Mouse (Mus musculus) megakaryocyte, embryonic 14.5 days (primary cell): ENCODE results near the gene Car2.

Experiments used
- FLI1 ChIP-seq: IDR thresholded peaks from 2 replicates; pipeline ENCODE4 v1.6.1; 2012; ENCODE audit warnings: low read length, inconsistent platforms, mixed read lengths
- GATA1 ChIP-seq: IDR thresholded peaks from 3 replicates; pipeline ENCODE4 v1.6.1; 2012; ENCODE audit warnings: mixed read lengths, low read length, inconsistent platforms, borderline replicate concordance

- TF ChIP-seq GATA1 (no peak), FLI1 (no peak)
Observed at GRCm38 (mm10) chr3:14863022-14863711, 22.9 kb upstream of the Car2 start, which contains the start of gene Car3.
